Mouse (Mus musculus) bone marrow, adult 2 months (tissue): ENCODE measurements around the gene Fam208b.
"Not testable (repeated sequence)": the region's sequence is repeated elsewhere in the genome, so short reads cannot be mapped to it uniquely, and the experiment has no call there.

ENCODE experiments used
- CTCF ChIP-seq: fragments of 200-500 bp; IDR thresholded peaks from 2 replicates; pipeline ENCODE4 v1.5.1; 2011; ENCODE audit warnings: low read length, control low read depth; ENCODE audit not compliant: control insufficient read depth, insufficient read depth
- POLR2A ChIP-seq: fragments of 200-500 bp; IDR thresholded peaks from 2 replicates; pipeline ENCODE4 v1.6.1; 2011; ENCODE audit warnings: low read depth, mild to moderate bottlenecking, control low read depth, low read length, borderline replicate concordance; ENCODE audit not compliant: control insufficient read depth

DNA sequence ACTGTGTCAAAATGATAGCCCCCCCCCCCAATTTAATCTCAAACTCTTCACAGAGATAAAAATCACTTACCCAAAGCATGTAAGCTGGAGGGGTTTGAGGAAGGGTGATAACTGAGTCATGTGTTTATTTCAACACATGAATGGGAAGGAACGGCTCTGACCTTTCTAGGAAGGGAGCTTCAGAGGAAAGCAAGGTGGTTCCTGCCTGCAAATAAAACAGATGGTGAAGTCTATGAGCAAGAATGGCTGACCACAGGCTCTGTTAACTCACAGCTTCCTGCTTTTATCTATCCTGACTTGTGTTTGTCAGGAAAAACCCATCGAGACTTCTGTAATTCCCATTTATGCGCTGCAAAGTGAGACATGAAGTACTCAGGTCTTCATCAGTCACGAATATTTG is 91.6 kb downstream of the Fam208b start:
- TF ChIP-seq CTCF, POLR2A: not testable (repeated sequence)
